Mouse (Mus musculus) layer of hippocampus, postnatal 25 days (tissue): ENCODE data around the gene C87436. TPM values are rescaled to one million over a fixed set of nuclear protein-coding genes. Genes with fewer than 3 reads are reported as not detected.

ENCODE experiments used
- DNase-seq, 2 experiments: peaks; one replicate each; pipeline ENCODE4 v3.0.0; 2022; ENCODE audit warnings: mixed read lengths in 2 of 2, low spot score in 1 of 2; ENCODE audit errors: extremely low spot score in 1 of 2
- total RNA-seq, 2 experiments: library from RNA; stranded (reverse); gene quantifications; 2 replicates each; pipeline ENCODE4 v1.2.3; 2021

The C87436 gene
- 10 to 100 TPM; 16.1 to 17.4 TPM for total RNA-seq

- DNase-seq, result peak; percentile 93 to 97
These were observed at the start of gene C87436 for GRCm38 (mm10) chr6:86438272-86439118. Gene C87436 (plus strand): TSS chr6:86438374.

GRCm38 (mm10) chr6:86388461-86388860 lies 49.7 kb upstream of the C87436 start:
- DNase-seq, result no peak

GRCm38 (mm10) chr6:86391326-86391725 lies 46.8 kb upstream of the C87436 start:
- no peak for DNase-seq

GRCm38 (mm10) chr6:86393187-86393586 lies 45.0 kb upstream of the C87436 start:
- no peak for DNase-seq

GRCm38 (mm10) chr6:86394078-86394720 lies 44.0 kb upstream of the C87436 start:
- DNase-seq, result no peak

GRCm38 (mm10) chr6:86395021-86395420 lies 43.2 kb upstream of the C87436 start:
- no peak for DNase-seq

- no peak for DNase-seq
These were observed 42.2 kb upstream of the C87436 start for GRCm38 (mm10) chr6:86395969-86396368.

GRCm38 (mm10) chr6:86396581-86397256 lies 41.5 kb upstream of the C87436 start, which contains the start of gene Pcyox1:
Gene Pcyox1 (minus strand): TSS chr6:86397154.
- peak; percentile 76 to 77 for DNase-seq

- DNase-seq, result no peak
These were observed 40.8 kb upstream of the C87436 start for GRCm38 (mm10) chr6:86397257-86397980.

- DNase-seq, result no peak
These were observed 39.2 kb upstream of the C87436 start for GRCm38 (mm10) chr6:86398986-86399385.

- no peak for DNase-seq
These were observed 38.2 kb upstream of the C87436 start for GRCm38 (mm10) chr6:86399995-86400394.

GRCm38 (mm10) chr6:86400972-86401371 lies 37.2 kb upstream of the C87436 start:
- DNase-seq, result peak in 1 of 2 experiments; percentile 33

GRCm38 (mm10) chr6:86402681-86403607 lies 35.2 kb upstream of the C87436 start:
- DNase-seq, result no peak

- DNase-seq, result peak; percentile 96 to 97
These were observed 34.5 kb upstream of the C87436 start for GRCm38 (mm10) chr6:86403728-86404099.

- peak; percentile 93 to 94 for DNase-seq
These were observed 33.9 kb upstream of the C87436 start, which contains the start of gene Tia1 for GRCm38 (mm10) chr6:86404100-86404861. Gene Tia1 (plus strand): TSS chr6:86404219.

- DNase-seq, result no peak
These were observed 33.2 kb upstream of the C87436 start for GRCm38 (mm10) chr6:86404996-86405395.

GRCm38 (mm10) chr6:86406306-86406705 lies 31.9 kb upstream of the C87436 start:
- DNase-seq, result no peak

GRCm38 (mm10) chr6:86418711-86419110 lies 19.5 kb upstream of the C87436 start:
- no peak for DNase-seq

- DNase-seq, result no peak
These were observed 18.9 kb upstream of the C87436 start for GRCm38 (mm10) chr6:86419239-86419638.
